Mouse (Mus musculus) heart, embryonic 14.5 days (tissue): ENCODE results near the gene Acss2. TPM values are rescaled to one million over a fixed set of nuclear protein-coding genes. Genes with fewer than 3 reads are reported as not detected.

Experiments used
- ATAC-seq: fragments of 200-750 bp; cut with Nextera tagmentation; 2 replicates; pipeline ENCODE4 v1.8.0; 2017; ENCODE audit warnings: low read depth, moderate TSS enrichment; ENCODE audit not compliant: insufficient number of reproducible peaks, insufficient read depth, low FRiP score
- H3K27ac ChIP-seq, 2 experiments: fragments of 200-500 bp in 1 of 2; fragments of 300-500 bp in 1 of 2; sonication (generic) in 1 of 2; replicated peaks in 1 of 2; 2 replicates each; pipeline ENCODE4 v1.5.1; 2012 to 2014; ENCODE audit warnings: low read depth in 2 of 2, low read length in 2 of 2, control low read depth in 1 of 2, mild to moderate bottlenecking in 1 of 2, mixed read lengths in 1 of 2; ENCODE audit not compliant: control insufficient read depth in 1 of 2, insufficient read depth in 1 of 2
- H3K27me3 ChIP-seq: fragments of 300-500 bp; sonication (generic); 2 replicates; pipeline ENCODE4 v1.6.1; 2014; ENCODE audit warnings: mild to moderate bottlenecking, low read length, control low read depth; ENCODE audit not compliant: control insufficient read depth, insufficient read depth
- H3K36me3 ChIP-seq: fragments of 300-500 bp; sonication (generic); 2 replicates; pipeline ENCODE4 v1.6.1; 2014; ENCODE audit warnings: mild to moderate bottlenecking, control low read depth, low read length, mixed read lengths; ENCODE audit not compliant: control insufficient read depth, insufficient read depth
- H3K4me1 ChIP-seq, 2 experiments: fragments of 200-500 bp in 1 of 2; fragments of 300-500 bp in 1 of 2; sonication (generic) in 1 of 2; 2 replicates each; pipeline ENCODE4 v1.6.1; 2012 to 2014; ENCODE audit warnings: low read length in 2 of 2, control low read depth in 1 of 2, mixed read lengths in 1 of 2; ENCODE audit not compliant: control insufficient read depth in 2 of 2, insufficient read depth in 2 of 2
- H3K4me2 ChIP-seq: fragments of 300-500 bp; sonication (generic); 2 replicates; pipeline ENCODE4 v1.6.1; 2014; ENCODE audit warnings: mild to moderate bottlenecking, low read length
- H3K4me3 ChIP-seq, 2 experiments: fragments of 200-500 bp in 1 of 2; fragments of 300-500 bp in 1 of 2; sonication (generic) in 1 of 2; 2 replicates each; pipeline ENCODE4 v1.5.1; 2012 to 2014; ENCODE audit warnings: low read length in 2 of 2, mild to moderate bottlenecking in 2 of 2, control low read depth in 1 of 2, low read depth in 1 of 2, moderate library complexity in 1 of 2; ENCODE audit not compliant: control insufficient read depth in 1 of 2, insufficient read depth in 1 of 2
- H3K9ac ChIP-seq: fragments of 300-500 bp; sonication (generic); 2 replicates; pipeline ENCODE4 v1.6.1; 2014; ENCODE audit warnings: mild to moderate bottlenecking, low read length
- H3K9me3 ChIP-seq: fragments of 300-500 bp; sonication (generic); 2 replicates; pipeline ENCODE4 v1.6.1; 2016; ENCODE audit warnings: low read length, control low read depth; ENCODE audit not compliant: control insufficient read depth
- WGBS: fragments of 180-500 bp; shearing (Covaris S2); extraction: QIAGEN DNeasy Blood & Tissue Kit; methylation state at CpG from one replicate; pipeline ENCODE4 v1.1.7; 2014; 5-methylcytosine and 5-hydroxymethylcytosine counted together
- polyA plus RNA-seq: library from polyadenylated mRNA; unstranded; fragments of >200 nt; fragmentation: Nextera tagmentation; extraction: Ambion mirVana; gene quantifications from 2 replicates; pipeline ENCODE4 v1.2.1, GENCODE M21; 2014

The Acss2 gene
- polyA plus RNA-seq, 1 experiment from 2014 or later, result 19.8 TPM

DNA sequence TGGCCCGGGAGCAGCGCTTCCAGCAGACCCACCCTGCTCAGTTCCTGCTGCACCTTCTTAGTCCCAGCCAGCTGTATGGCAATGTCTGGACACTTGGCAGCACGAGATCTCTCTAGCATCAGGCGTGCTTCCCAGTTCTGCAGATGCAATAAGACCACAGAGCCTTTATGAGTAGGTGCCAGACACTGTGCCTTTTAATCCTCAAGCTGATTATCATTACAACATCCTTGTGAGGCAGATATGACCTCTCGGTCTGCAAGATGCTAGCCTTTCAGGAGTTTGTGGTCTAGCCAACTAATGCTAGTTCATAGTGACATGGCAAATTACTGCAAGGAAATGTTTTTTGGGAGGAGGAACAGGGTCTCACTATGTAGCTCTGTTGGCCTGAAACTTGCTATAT, 50.0 kb downstream of the Acss2 start:
- Histone ChIP-seq H3K9ac (no peak overlapping the region), H3K4me1 (no peaks in the 10 kb centered on the region), H3K9me3 (no peaks in the 10 kb centered on the region), H3K4me3 (no peak overlapping the region), H3K4me2 (no peak overlapping the region), H3K36me3 (peaks cover 14% of the 10 kb centered on the region; the same call in 1 of the 2 replicates), H3K27ac (no peak overlapping the region), H3K27me3 (no peaks in the 10 kb centered on the region)
- ATAC-seq, result no peak
- WGBS, result 84% methylated on average over 5 of the region's 5 CpGs

DNA sequence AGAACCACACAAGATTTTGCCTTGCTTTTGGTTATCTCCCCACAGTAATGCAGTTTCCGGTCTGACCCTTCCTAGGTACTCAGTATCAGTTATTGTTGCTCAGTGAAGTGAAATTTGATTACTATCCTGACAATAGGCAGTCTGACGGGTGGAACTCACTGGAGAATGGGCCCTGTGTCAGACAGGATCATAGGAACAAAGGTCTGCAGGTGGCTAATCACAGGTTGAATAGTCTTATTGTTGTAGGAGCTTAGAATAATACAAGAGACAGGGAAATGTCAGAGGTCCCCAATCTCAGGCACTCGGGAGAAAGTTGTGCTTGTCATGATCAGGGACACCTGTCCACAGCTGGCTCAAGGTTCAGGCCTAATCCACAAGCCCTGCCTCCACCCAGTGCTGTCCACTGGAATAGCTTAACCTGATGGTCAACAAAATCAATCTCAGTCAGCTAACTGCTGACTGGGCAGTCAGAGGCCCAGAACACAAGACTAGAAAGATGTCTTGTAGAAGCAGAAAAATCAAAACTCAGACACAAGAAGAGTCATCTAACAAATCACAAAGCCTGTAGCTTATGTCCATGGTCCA, 51.6 kb downstream of the Acss2 start:
- Histone ChIP-seq H3K4me3 (no peak overlapping the region), H3K27ac (no peak overlapping the region), H3K9ac (no peak overlapping the region), H3K4me1 (no peaks in the 10 kb centered on the region), H3K4me2 (no peak overlapping the region), H3K27me3 (no peaks in the 10 kb centered on the region), H3K36me3 (peaks cover 14% of the 10 kb centered on the region; the same call in 1 of the 2 replicates), H3K9me3 (no peaks in the 10 kb centered on the region)
- ATAC-seq, result no peak
- 59% methylated on average over 3 of the region's 3 CpGs for WGBS

DNA sequence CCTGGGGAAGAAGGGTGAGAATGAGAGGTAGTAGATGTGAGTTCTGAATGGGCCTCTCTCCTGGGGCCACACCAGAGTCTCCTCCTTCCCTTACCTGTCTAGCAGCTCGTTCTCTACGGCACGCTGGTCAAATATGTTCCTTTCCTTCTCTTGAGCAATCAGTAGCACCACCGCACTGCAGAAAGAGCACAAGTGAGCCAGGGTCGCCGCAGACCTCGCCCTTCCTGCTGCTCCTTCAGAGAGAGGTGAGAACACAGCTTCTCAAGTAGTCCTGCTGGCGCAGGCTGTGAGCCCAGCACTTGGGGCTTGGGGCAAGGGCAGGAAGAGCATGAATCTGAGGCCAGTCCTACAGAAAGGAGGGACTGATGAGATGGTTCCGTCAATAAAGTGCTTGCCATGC, 55.3 kb downstream of the Acss2 start:
- Histone ChIP-seq H3K9me3 (no peaks in the 10 kb centered on the region), H3K36me3 (peaks cover 8% of the 10 kb centered on the region), H3K4me2 (no peak overlapping the region), H3K27ac (no peak overlapping the region), H3K4me3 (no peak overlapping the region), H3K27me3 (no peaks in the 10 kb centered on the region), H3K4me1 (no peaks in the 10 kb centered on the region), H3K9ac (no peak overlapping the region)
- WGBS, result 70% methylated on average over 9 of the region's 9 CpGs
- ATAC-seq, result no peak

DNA sequence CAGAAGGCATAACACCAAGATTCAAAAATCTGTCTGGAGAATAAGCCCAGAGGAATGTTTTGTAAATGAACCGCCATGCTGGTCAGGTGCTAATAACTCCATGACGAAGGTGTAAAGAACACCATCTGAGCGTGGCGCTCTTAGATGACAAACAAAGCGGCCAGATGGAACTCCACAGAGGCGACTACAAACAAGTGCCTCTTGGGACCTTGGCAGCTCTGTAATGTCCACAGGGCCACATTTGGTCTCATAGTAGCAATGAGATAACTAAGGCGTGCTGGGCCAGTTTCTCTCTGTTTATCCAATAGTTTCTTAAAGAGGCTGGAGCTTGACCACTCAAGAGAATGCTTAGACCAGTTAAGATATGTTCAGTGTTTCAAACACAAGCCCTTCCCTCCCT, 56.2 kb downstream of the Acss2 start:
- ATAC-seq, result no peak
- Histone ChIP-seq H3K27ac (no peak overlapping the region), H3K9ac (no peak overlapping the region), H3K9me3 (no peaks in the 10 kb centered on the region), H3K4me2 (no peak overlapping the region), H3K36me3 (peaks cover 12% of the 10 kb centered on the region), H3K4me3 (no peak overlapping the region), H3K27me3 (no peaks in the 10 kb centered on the region), H3K4me1 (no peaks in the 10 kb centered on the region)
- 90% methylated on average over 7 of the region's 7 CpGs for WGBS

DNA sequence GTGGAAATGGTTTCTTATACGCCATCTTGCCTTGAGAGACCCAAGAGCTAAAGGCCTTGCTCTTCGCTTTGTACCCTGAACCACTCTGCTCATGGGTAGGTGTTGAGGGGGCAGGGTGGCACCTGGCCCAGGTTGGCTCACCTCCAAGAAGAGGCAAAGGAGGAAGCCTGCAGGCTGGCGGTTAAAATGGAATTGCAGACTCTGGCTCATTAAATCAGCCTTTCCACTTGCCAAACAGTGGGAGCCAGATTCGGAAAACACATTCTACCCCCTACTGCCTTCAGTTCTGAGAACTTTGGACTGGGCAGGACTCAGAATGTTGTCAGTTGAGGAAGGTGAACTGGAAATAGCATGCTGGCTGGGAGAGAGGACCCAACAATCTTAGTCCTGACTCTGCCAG, 57.0 kb downstream of the Acss2 start:
- Histone ChIP-seq H3K36me3 (peaks cover 12% of the 10 kb centered on the region), H3K27ac (no peak overlapping the region), H3K4me3 (no peak overlapping the region), H3K9me3 (no peaks in the 10 kb centered on the region), H3K9ac (no peak overlapping the region), H3K4me2 (no peak overlapping the region), H3K27me3 (no peaks in the 10 kb centered on the region), H3K4me1 (no peaks in the 10 kb centered on the region)
- 80% methylated on average over 4 of the region's 4 CpGs for WGBS
- ATAC-seq, result no peak

DNA sequence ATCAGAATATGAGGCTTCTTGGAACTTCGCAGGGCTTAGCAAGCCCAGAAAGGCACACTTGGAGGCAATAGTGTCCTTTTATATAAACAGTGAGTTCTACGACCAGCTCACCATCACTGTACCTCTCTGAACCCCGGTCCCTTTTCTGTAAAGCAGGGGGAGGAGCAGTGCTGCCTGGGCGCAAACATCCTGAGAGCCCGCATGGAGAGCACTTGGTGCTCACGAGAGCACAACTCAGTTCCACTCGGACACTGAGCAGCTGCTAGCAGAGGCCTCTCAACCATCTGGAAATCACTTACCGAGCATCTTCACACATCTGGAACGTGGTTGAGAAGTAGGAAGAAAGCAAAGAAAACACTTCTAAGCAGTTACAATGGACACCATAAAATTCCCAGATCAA, 58.9 kb downstream of the Acss2 start:
- Histone ChIP-seq H3K27ac (no peak overlapping the region), H3K9me3 (no peaks in the 10 kb centered on the region), H3K4me2 (no peak overlapping the region), H3K4me1 (no peaks in the 10 kb centered on the region), H3K36me3 (peaks cover 13% of the 10 kb centered on the region), H3K9ac (no peak overlapping the region), H3K4me3 (no peak overlapping the region), H3K27me3 (no peaks in the 10 kb centered on the region)
- no peak for ATAC-seq
- 84% methylated on average over 9 of the region's 9 CpGs for WGBS

DNA sequence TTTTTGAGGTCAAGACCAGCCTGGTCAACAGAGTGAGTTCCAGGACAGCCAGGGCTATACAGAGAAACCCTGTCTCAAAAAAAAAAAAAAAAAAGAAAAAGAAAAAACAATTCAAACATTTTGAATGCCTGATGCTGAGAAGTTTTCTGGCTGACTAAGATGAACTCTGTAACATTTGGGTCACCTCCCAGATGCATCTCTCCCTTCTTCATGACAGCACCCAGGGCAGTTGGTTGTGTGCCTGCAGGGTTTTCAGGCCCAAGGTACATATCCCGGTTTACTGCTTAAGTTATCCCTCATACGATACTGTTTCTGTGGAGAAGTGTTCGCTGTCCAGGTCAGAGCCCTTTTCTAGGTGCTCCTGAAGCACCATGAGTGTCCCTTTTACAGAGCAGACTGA, 62.6 kb downstream of the Acss2 start:
- H3K27ac ChIP-seq, result no peak overlapping the region
- no peak overlapping the region for H3K4me2 ChIP-seq
- H3K9ac ChIP-seq, result no peak overlapping the region
- H3K27me3 ChIP-seq, result no peaks in the 10 kb centered on the region
- no peak for ATAC-seq
- no peaks in the 10 kb centered on the region for H3K9me3 ChIP-seq
- no peak overlapping the region for H3K4me3 ChIP-seq
- H3K4me1 ChIP-seq, result no peaks in the 10 kb centered on the region
- 82% methylated on average over 3 of the region's 3 CpGs for WGBS
- H3K36me3 ChIP-seq, result peaks cover 10% of the 10 kb centered on the region

DNA sequence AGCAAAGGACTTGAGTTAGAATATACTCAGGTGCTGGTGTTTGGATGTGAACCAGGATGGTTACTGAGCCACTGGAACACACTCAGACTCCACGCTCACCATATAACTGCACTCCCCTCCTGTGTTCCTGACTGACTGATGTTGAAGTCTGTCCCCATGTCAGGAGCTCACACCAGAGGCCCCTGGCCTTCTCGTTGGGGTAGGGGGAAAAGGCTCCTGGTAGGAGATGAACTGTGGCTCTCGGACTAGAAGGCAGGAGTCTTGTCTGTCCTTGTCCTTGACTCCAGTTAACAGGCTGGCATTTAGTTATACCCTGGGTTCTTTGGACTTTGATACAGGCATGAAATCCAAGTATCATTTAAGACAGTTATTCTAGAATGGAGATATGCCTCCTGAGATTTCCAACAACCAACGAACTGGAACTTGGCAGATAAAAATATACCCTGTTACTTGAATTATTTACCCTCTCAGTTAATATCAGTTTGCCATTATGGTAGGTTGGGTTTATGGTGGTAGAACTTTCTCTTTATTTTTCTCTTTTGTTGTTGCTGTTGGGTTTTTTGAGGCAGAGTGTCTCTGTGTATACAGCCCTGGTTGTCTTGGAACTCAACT, 64.7 kb downstream of the Acss2 start:
- Histone ChIP-seq H3K27ac (no peak overlapping the region), H3K9me3 (no peaks in the 10 kb centered on the region), H3K4me3 (no peak overlapping the region), H3K9ac (no peak overlapping the region), H3K4me1 (no peaks in the 10 kb centered on the region), H3K4me2 (no peak overlapping the region), H3K27me3 (no peaks in the 10 kb centered on the region), H3K36me3 (peaks cover 8% of the 10 kb centered on the region)
- ATAC-seq, result no peak
- WGBS, result 70% methylated on average over 4 of the region's 4 CpGs
